Mouse (Mus musculus) heart, postnatal 10 days (tissue): ENCODE results near the gene Cecr2. TPM values are rescaled to one million over a fixed set of nuclear protein-coding genes. Genes with fewer than 3 reads are reported as not detected.
"Not testable (repeated sequence)": the region's sequence is repeated elsewhere in the genome, so short reads cannot be mapped to it uniquely, and the experiment has no call there.

ENCODE experiments used
- DNase-seq, 2 experiments: peaks; one replicate each; pipeline ENCODE4 v3.0.0; 2021
- intact Hi-C: fragments of 180-260 bp; cut with DNase I; formaldehyde crosslinking; loops from one replicate; pipeline ENCODE4 v1.15.1; 2025
- microRNA-seq, 2 experiments: library from miRNA; unstranded; fragments of <30 nt; microRNA quantifications; one replicate each; pipeline ENCODE4 v1.2.0; 2022
- total RNA-seq, 2 experiments: library from RNA; stranded (reverse); gene quantifications; 2 replicates each; pipeline ENCODE4 v1.2.3; 2021

Gene Cecr2
- total RNA-seq, 2 experiments from 2014 or later = 10.1 to 18.8 TPM

DNA sequence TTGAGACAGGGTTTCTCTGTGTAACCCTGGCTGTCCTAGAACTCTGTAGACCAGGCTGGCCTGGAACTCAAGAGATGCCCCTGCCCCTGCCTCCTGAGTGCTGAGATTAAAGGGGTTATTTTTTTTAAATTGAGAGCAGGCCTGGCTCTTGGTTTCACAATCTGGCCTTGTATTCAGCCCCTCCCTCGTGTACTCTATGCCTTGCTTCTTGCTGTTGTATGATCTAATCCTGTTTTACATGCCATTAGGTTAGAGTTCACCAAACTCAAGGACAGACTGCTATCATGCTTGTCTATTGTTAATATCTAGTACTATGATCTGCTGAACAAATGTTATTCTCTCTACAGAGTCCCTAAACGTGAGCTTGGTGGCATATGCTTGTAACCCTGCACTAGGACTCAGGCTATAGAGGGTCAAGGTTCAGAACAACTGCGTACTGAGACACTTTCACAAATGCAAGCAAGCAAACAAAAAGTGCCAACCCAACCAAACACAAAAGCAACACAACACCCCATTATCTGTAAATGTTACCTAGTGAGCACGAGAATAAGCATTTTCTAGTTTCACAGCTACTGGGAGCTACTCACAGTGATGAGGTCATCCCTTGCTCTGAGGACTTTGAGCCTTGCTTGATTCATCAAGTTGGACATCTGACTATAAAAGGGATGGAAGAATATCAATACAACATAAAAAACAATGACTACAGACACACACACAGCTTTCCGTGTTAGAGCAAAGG lies 141.0 kb downstream of the Cecr2 start:
- intact Hi-C loops = no loop called here
- DNase-seq = no peak

DNA sequence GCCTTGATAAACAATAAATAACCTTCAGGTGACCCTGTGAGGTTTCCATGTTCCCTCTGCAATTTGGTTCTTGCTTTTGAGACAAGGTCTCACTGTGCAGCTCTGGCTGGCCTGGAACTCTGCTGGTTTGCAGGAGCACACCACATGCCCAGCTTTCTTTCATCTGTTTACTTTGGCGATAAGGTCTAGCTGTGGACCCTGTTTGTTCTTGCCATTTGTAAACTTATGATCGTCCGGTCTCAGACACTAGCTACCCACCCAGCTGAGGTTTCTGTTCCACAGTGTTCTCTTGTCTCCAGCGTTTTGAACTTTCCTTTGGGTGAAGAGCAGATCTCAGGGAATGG lies 141.5 kb downstream of the Cecr2 start:
- intact Hi-C loops = no loop called here
- no peak for DNase-seq

DNA sequence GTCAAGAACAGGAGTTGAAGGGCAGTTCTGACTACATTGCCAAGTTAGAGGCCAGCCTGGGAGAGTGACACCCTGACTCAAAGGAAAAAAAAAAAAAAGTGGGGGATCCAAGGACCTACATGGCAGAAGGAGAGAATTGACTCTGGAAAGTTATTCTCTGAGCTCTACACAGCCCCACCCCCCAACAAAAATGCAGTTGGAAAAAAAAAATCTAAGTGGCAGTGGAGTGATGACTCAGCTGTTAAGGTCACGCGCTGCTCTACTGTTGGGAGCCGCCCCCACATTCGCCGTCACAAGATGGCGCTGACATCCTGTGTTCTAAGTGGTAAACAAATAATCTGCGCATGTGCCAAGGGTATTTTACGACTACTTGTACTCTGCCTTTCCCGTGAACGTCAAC lies 145.8 kb downstream of the Cecr2 start:
- intact Hi-C loops, DNase-seq: not testable (repeated sequence)

DNA sequence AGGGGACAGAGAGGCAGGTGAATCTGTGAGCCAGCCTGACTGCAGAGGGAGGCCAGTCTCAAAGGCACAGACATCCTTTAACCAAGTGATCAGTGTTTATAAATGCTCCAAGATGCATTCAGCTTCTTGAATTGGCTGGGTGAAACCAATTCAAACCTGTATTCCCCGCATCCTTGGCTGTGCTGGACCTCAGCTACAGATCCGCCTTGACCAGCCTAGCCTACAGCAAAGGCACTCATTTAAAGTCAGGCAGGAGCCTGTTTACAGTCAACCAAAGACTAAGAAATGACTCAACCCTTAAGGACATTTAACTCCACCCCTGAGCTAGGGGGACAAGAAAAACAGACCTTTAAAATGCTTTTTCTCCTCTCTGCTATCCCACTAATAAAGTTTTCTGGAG lies 153.1 kb downstream of the Cecr2 start:
- intact Hi-C loops = no loop called here
- no peak for DNase-seq

DNA sequence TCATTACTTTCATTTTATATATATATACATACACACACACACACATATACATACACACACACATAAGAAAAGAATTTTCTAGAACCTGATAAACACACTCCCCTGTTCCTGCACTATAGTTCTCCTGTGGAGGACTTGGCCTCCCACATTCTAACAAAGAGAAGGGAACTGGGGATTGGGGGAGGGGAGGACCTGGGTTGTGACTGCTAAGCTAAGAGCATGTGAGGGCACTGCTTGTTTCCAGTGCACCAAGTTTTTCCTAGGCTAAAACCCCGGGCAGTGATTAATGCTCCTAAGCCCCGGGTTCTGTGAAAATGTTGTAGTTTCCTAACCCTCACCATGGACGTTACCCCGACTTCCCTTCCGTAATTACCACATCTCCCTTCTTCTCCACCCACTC lies 154.0 kb downstream of the Cecr2 start:
- intact Hi-C loops = loop anchor here (10.0 kb wide), 1 partner anchor 285 kb away; the partner anchor contains the start of gene Hdhd5
- DNase-seq = no peak

Small RNA genes within 50 kb of the gene (microRNA-seq; reads per million reads assigned to microRNA genes)
- gene Gm25193 = 0 reads per million in 2 experiments

Other genes with a start within 250 kb of the Cecr2 start
- gene Il17ra, start 203.1 kb upstream of the Cecr2 start, total RNA-seq = 1 to 10 TPM; 2.9 to 3.6 TPM
- gene Tmem121b, start 172.6 kb upstream of the Cecr2 start, total RNA-seq = under 1 TPM in 1 of 2 experiments, not detected in 1; 0.05 TPM
- gene Hdhd5, start 135.1 kb upstream of the Cecr2 start, total RNA-seq = 10 to 100 TPM; 21.2 to 21.4 TPM
- under 1 TPM; 0.22 to 0.48 TPM for gene Slc25a18, start 107.2 kb downstream of the Cecr2 start, total RNA-seq
- 100 to 1,000 TPM; 168 to 172 TPM for gene Atp6v1e1, start 156.4 kb downstream of the Cecr2 start, total RNA-seq
- 10 to 100 TPM; 78.0 to 89.4 TPM for gene Bcl2l13, start 169.8 kb downstream of the Cecr2 start, total RNA-seq